Mouse (Mus musculus): ENCODE results near the gene Calr4. TPM values are rescaled to one million over a fixed set of nuclear protein-coding genes. Genes with fewer than 3 reads are reported as not detected.

Gene Calr4
- total and polyA plus RNA-seq, 3 experiments, result 0.04 TPM; not detected in 2

GRCm38 (mm10) chr4:109255727-109256417 lies 21.6 kb downstream of the Calr4 start:
- Histone ChIP-seq H3K36me3 (ENCODE audit: control insufficient read depth in 1 of 2, insufficient read depth in 2 of 2, low read length in 2 of 2) (peaks cover 0 to 30% of the 10 kb centered on the region in 2 experiments; a peak in 2 of 4 replicates), H3K27me3 (ENCODE audit: control insufficient read depth in 1 of 2, insufficient read depth in 2 of 2, low read length in 2 of 2) (no peaks in the 10 kb centered on the region), H3K9ac (ENCODE audit: control insufficient read depth, low read depth, low read length, poor library complexity, severe bottlenecking) (peak overlapping the region; percentile 20; the same call in 1 of the 2 replicates), H3K27ac (ENCODE audit: control insufficient read depth, low read depth, low read length) (peak overlapping the region; percentile 46), H3K4me3 (ENCODE audit: control insufficient read depth in 1 of 2, insufficient read depth in 1 of 2, low read depth in 2 of 2, low read length in 2 of 2) (peak overlapping the region; percentile 17 to 40), H3K9me3 (replicated peaks; ENCODE audit: insufficient read depth, low read length) (no peaks in the 10 kb centered on the region), H3K79me2 (ENCODE audit: control insufficient read depth, insufficient read depth, low read length, poor library complexity) (no peaks in the 10 kb centered on the region), H3K4me1 (ENCODE audit: control insufficient read depth in 1 of 2, insufficient read depth in 2 of 2, low read length in 2 of 2) (peaks cover 17 to 25% of the 10 kb centered on the region in 2 experiments)
- peak; percentile 52 for DNase-seq (ENCODE audit: low read depth, low spot score)
- TF ChIP-seq ZKSCAN1 (IDR thresholded peaks at IDR 0.05; ENCODE audit: low read depth, low read length) (no peak), POLR2AphosphoS2 (IDR thresholded peaks at IDR 0.05; ENCODE audit: low read length) (no peak), CHD2 (IDR thresholded peaks at IDR 0.05; ENCODE audit: low read length) (no peak; the same call in 1 of the 2 replicates), MAX (IDR thresholded peaks at IDR 0.05; ENCODE audit: low read length) (no peak), USF2 (IDR thresholded peaks at IDR 0.05; ENCODE audit: borderline replicate concordance in 1 of 2, insufficient read depth in 1 of 2, low read depth in 1 of 2, low read length in 2 of 2) (no peak), CTCF (IDR thresholded peaks at IDR 0.05 in 2 of 3, conservative IDR thresholded peaks at IDR 0.05 in 1 of 3; ENCODE audit: control insufficient read depth in 1 of 3, insufficient read depth in 1 of 3, low read depth in 2 of 3, low read length in 3 of 3, poor library complexity in 1 of 3, severe bottlenecking in 1 of 3) (no peak), JUND (IDR thresholded peaks at IDR 0.05; ENCODE audit: low read depth, low read length) (no peak), RAD21 (IDR thresholded peaks at IDR 0.05; ENCODE audit: low read depth, low read length) (no peak), MAZ (IDR thresholded peaks at IDR 0.05; ENCODE audit: low read depth, low read length) (no peak), POLR2A (IDR thresholded peaks at IDR 0.05; ENCODE audit: control insufficient read depth in 1 of 2, insufficient read depth in 1 of 2, low read depth in 1 of 2, low read length in 2 of 2, poor library complexity in 1 of 2) (no peak), GATA1 (IDR thresholded peaks at IDR 0.05; ENCODE audit: low read depth, low read length) (peak; percentile 22; the same call in 1 of the 2 replicates), KAT2A (conservative IDR thresholded peaks at IDR 0.05; ENCODE audit: low read depth, low read length) (no peak), MAFK (IDR thresholded peaks at IDR 0.05; ENCODE audit: borderline replicate concordance, low read depth, low read length) (no peak), EP300 (IDR thresholded peaks at IDR 0.05; ENCODE audit: low read depth in 1 of 2, low read length in 2 of 2) (peak in 1 of 2 experiments; percentile 62; a peak in 2 of 4 replicates), TAL1 (IDR thresholded peaks at IDR 0.05; ENCODE audit: low read length) (0 out of 2 replicates have a peak, but pooled peaks have one; percentile 3), ELF1 (IDR thresholded peaks at IDR 0.05; ENCODE audit: low read depth, low read length) (no peak), NELFE (IDR thresholded peaks at IDR 0.05; ENCODE audit: low read depth, low read length) (no peak), HCFC1 (IDR thresholded peaks at IDR 0.05; ENCODE audit: low read depth, low read length) (0 out of 2 replicates have a peak, but pooled peaks have one; percentile 9), TBP (IDR thresholded peaks at IDR 0.05; ENCODE audit: low read depth, low read length) (no peak), BHLHE40 (IDR thresholded peaks at IDR 0.05; ENCODE audit: borderline replicate concordance, low read depth, low read length) (0 out of 2 replicates have a peak, but pooled peaks have one; percentile 13), E2F4 (IDR thresholded peaks at IDR 0.05; ENCODE audit: borderline replicate concordance, low read depth, low read length) (no peak), MEF2A (IDR thresholded peaks at IDR 0.05; ENCODE audit: extremely low read depth, insufficient replicate concordance, low read depth, low read length, poor library complexity, severe bottlenecking) (peak; percentile 59; the same call in 1 of the 2 replicates), UBTF (IDR thresholded peaks at IDR 0.05; ENCODE audit: borderline replicate concordance, insufficient read depth, low read depth, low read length) (no peak), TCF12 (IDR thresholded peaks at IDR 0.05; ENCODE audit: low read depth, low read length) (peak; percentile 64), ETS1 (IDR thresholded peaks at IDR 0.05; ENCODE audit: low read depth, low read length) (peak; percentile 43; the same call in 1 of the 2 replicates), POLR2AphosphoS5 (IDR thresholded peaks at IDR 0.05; ENCODE audit: borderline replicate concordance, low read depth, low read length) (no peak), ZMIZ1 (IDR thresholded peaks at IDR 0.05; ENCODE audit: low read depth, low read length) (no peak), GABPA (IDR thresholded peaks at IDR 0.05; ENCODE audit: low read depth, low read length) (no peak), SMC3 (IDR thresholded peaks at IDR 0.05; ENCODE audit: low read depth, low read length) (no peak), MYC (IDR thresholded peaks at IDR 0.05; ENCODE audit: low read depth, low read length) (no peak), NRF1 (IDR thresholded peaks at IDR 0.05; ENCODE audit: insufficient read depth, low read depth, low read length, poor library complexity, severe bottlenecking) (no peak), MYB (IDR thresholded peaks at IDR 0.05; ENCODE audit: low read depth, low read length) (no peak), USF1 (IDR thresholded peaks at IDR 0.05; ENCODE audit: low read depth, low read length) (no peak), MXI1 (IDR thresholded peaks at IDR 0.05; ENCODE audit: low read depth, low read length) (peak; percentile 41), CHD1 (IDR thresholded peaks at IDR 0.05; ENCODE audit: low read depth, low read length) (no peak), ZC3H11A (IDR thresholded peaks at IDR 0.05; ENCODE audit: low read depth, low read length) (no peak)

Data from MEL (cell line).